10 mouse cellular contexts compared by ENCODE assay signal in the genomic region with DNA sequence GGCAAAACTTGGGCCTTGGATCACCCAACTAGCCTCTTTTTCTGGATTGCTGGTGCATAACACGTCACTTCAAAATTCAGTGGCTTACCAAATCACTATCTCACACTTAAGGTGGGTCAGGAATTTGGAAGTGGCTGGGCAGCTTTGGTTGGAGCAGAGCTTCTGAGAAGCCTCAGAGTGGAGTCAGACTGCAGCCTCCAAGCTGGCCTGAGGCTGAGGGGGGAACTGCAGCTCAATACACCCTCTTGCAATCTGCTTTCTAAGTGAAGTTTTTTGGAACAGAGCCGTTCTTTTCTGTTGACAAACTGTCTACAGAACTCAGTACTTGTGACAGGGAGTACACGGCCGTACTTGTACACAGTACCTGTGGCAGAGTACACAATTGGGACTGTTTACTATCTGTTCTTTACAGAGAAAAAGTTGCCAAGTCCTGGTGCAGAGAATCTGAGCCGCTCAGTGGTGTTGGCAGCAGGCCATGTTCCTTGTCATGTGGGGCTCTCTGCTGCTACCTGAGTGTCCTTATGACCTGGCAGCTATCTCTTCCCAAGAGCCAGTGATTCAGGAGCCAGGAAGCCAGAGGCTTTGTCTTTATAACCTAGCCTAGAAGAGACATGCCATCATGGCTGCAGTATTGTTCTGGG.
DNase-seq lines count a peak whose midpoint lies in the region; ATAC-seq lines count a peak whose summit lies in the region.
"Had no signal": no experiment of that assay in that cellular context is flagged by ENCODE, and none has a peak within 500 bp of the region (broad histone marks: within the 10 kb centered on the region; RNA-seq: fewer than 3 reads in every experiment).

No protein-coding gene starts in this region.

- H3K4me3 ChIP-seq in liver, embryonic 11.5 days (ENCODE audit: low read depth, low read length): no peak overlapping the region
- no peak overlapping the region for H3K4me3 ChIP-seq in stomach, embryonic 16.5 days (replicated peaks; ENCODE audit: low read length)
- no peak overlapping the region for H3K4me3 ChIP-seq in hindbrain, embryonic 12.5 days
- H3K4me3 ChIP-seq: embryonic facial prominence, embryonic 12.5 days; left cerebral cortex, adult 2 months had no signal

- no peaks in the 10 kb centered on the region for H3K36me3 ChIP-seq in liver, embryonic 11.5 days (ENCODE audit: control insufficient read depth, insufficient read depth, low read length)
- no peaks in the 10 kb centered on the region for H3K36me3 ChIP-seq in stomach, embryonic 16.5 days (ENCODE audit: control insufficient read depth, insufficient read depth, low read length)
- H3K36me3 ChIP-seq in hindbrain, embryonic 12.5 days: peaks cover 12% of the 10 kb centered on the region; the same call in 1 of the 2 replicates

- no peak overlapping the region for H3K9ac ChIP-seq in liver, embryonic 11.5 days (ENCODE audit: low read depth, low read length)
- H3K9ac ChIP-seq in stomach, embryonic 16.5 days (ENCODE audit: low read length): no peak overlapping the region
- no peak overlapping the region for H3K9ac ChIP-seq in hindbrain, embryonic 12.5 days
- H3K9ac ChIP-seq: embryonic facial prominence, embryonic 12.5 days had no signal

- ATAC-seq in liver, embryonic 11.5 days (replicated peaks; ENCODE audit: low FRiP score): no peak
- no peak for ATAC-seq in stomach, embryonic 16.5 days (ENCODE audit: insufficient read depth, low FRiP score)
- no peak for ATAC-seq in hindbrain, embryonic 12.5 days (ENCODE audit: low FRiP score)

- H3K27me3 ChIP-seq in liver, embryonic 11.5 days (replicated peaks; ENCODE audit: control insufficient read depth, insufficient read depth, low read length): no peaks in the 10 kb centered on the region
- H3K27me3 ChIP-seq in stomach, embryonic 16.5 days (ENCODE audit: control insufficient read depth, insufficient read depth, low read length): no peaks in the 10 kb centered on the region
- no peaks in the 10 kb centered on the region for H3K27me3 ChIP-seq in hindbrain, embryonic 12.5 days
- H3K27me3 ChIP-seq: embryonic facial prominence, embryonic 12.5 days had no signal

- WGBS in liver, embryonic 11.5 days: 75% methylated on average over 5 of the region's 5 CpGs
- 60% methylated on average over 5 of the region's 5 CpGs for WGBS in stomach, embryonic 16.5 days
- 87% methylated on average over 5 of the region's 5 CpGs for WGBS in hindbrain, embryonic 12.5 days

- no peak overlapping the region for H3K4me2 ChIP-seq in liver, embryonic 11.5 days
- no peak overlapping the region for H3K4me2 ChIP-seq in stomach, embryonic 16.5 days (ENCODE audit: low read depth, low read length)
- H3K4me2 ChIP-seq in hindbrain, embryonic 12.5 days (replicated peaks): no peak overlapping the region
- H3K4me2 ChIP-seq: embryonic facial prominence, embryonic 12.5 days had no signal

- DNase-seq in liver (peak; percentile 15), MN1 (ENCODE audit: low spot score) (no peak)
- no peak for DNase-seq in liver, embryonic 11.5 days (ENCODE audit: low spot score)
- DNase-seq in heart, adult 11 months: peak; percentile 98
- peak; percentile 69 for DNase-seq in kidney, postnatal 10 days
- no peak for DNase-seq in neural tube, embryonic 10.5 days (ENCODE audit: extremely low spot score, low spot score)

- no peak overlapping the region for H3K27ac ChIP-seq in liver, embryonic 11.5 days (ENCODE audit: low read depth, low read length)
- H3K27ac ChIP-seq in stomach, embryonic 16.5 days (ENCODE audit: low read length): peak overlapping the region; percentile 14; the same call in 1 of the 2 replicates
- H3K27ac ChIP-seq in hindbrain, embryonic 12.5 days: no peak overlapping the region
- H3K27ac ChIP-seq: embryonic facial prominence, embryonic 12.5 days; left cerebral cortex, adult 2 months had no signal

- no peaks in the 10 kb centered on the region for H3K9me3 ChIP-seq in liver, embryonic 11.5 days (ENCODE audit: control insufficient read depth, low read length)
- H3K9me3 ChIP-seq in stomach, embryonic 16.5 days (replicated peaks; ENCODE audit: control insufficient read depth, low read length): no peaks in the 10 kb centered on the region
- H3K9me3 ChIP-seq in hindbrain, embryonic 12.5 days (replicated peaks): no peaks in the 10 kb centered on the region
- H3K9me3 ChIP-seq: embryonic facial prominence, embryonic 12.5 days had no signal

- no peaks in the 10 kb centered on the region for H3K4me1 ChIP-seq in liver, embryonic 11.5 days (replicated peaks; ENCODE audit: control insufficient read depth, insufficient read depth, low read length)
- H3K4me1 ChIP-seq in stomach, embryonic 16.5 days (ENCODE audit: control insufficient read depth, insufficient read depth, low read length): peaks cover 8% of the 10 kb centered on the region
- H3K4me1 ChIP-seq in hindbrain, embryonic 12.5 days: peaks cover 11% of the 10 kb centered on the region; the same call in 1 of the 2 replicates

Comparison
In these comparisons a context has a peak if more than half of its experiments do, and no peak if none do; other contexts are left out.
1. DNase-seq: peak in liver (single experiment), heart, adult 11 months (single experiment) and kidney, postnatal 10 days (single experiment); none in liver, embryonic 11.5 days (single experiment), MN1 (single experiment) and neural tube, embryonic 10.5 days (single experiment).